Mouse (Mus musculus) bone marrow, adult 2 months (tissue): ENCODE results near the gene Ebpl.

Experiments
- CTCF ChIP-seq: fragments of 200-500 bp; IDR thresholded peaks from 2 replicates; pipeline ENCODE4 v1.5.1; 2011; ENCODE audit warnings: low read length, control low read depth; ENCODE audit not compliant: control insufficient read depth, insufficient read depth
- POLR2A ChIP-seq: fragments of 200-500 bp; IDR thresholded peaks from 2 replicates; pipeline ENCODE4 v1.6.1; 2011; ENCODE audit warnings: low read depth, mild to moderate bottlenecking, control low read depth, low read length, borderline replicate concordance; ENCODE audit not compliant: control insufficient read depth

GRCm38 (mm10) chr14:61407055-61407454 is 46.8 kb upstream of the Ebpl start:
- TF ChIP-seq CTCF = no peak
- no peak for TF ChIP-seq POLR2A
